In the genomic region with DNA sequence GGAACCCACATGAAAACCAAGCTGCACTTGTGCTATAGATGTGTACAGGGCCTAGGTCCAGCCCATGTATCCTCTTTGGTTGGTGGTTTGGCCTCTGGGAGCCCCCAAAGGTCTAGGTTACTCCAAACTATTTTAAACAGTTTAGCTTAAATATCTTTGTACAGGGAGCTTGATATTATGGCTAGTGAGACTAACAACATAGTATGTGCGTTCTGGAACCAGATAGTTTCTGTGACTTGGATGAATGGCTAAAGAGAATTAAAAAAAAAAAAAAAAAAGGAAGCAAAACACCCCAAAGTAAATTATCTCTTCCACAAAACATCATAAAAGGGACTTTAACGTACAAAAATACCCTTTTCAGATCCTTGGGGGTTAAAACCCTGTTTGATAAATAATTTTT, we compare ENCODE assay signal across 29 mouse cellular contexts.
"Had no signal": no experiment of that assay in that cellular context is flagged by ENCODE, and none has a peak within 500 bp of the region (broad histone marks: within the 10 kb centered on the region; RNA-seq: fewer than 3 reads in every experiment).

No protein-coding gene starts in this region.

- H3K27me3 ChIP-seq: limb, embryonic 15.5 days; liver, embryonic 12.5 days; liver, embryonic 13.5 days; liver, embryonic 15.5 days; lung, embryonic 15.5 days; megakaryocyte, embryonic 14.5 days; midbrain, embryonic 12.5 days; midbrain, embryonic 13.5 days; midbrain, embryonic 15.5 days; neural tube, embryonic 12.5 days had no signal

- DNase-seq: left cerebral cortex, postnatal 4 days; liver; liver, embryonic 13.5 days; liver, postnatal 0 days; lung, adult 18-20 months; lung, adult 2 months; lung, embryonic 14.5 days; lung, postnatal 10 days; lung, postnatal 14 days; lung, postnatal 36 days; lung, postnatal 4 days; midbrain, embryonic 14.5 days had no signal

- H3K4me3 ChIP-seq: limb, embryonic 12.5 days; limb, embryonic 13.5 days; limb, embryonic 15.5 days; liver, embryonic 12.5 days; liver, embryonic 13.5 days; liver, embryonic 15.5 days; lung, embryonic 15.5 days; megakaryocyte, embryonic 14.5 days; midbrain, embryonic 10.5 days; midbrain, embryonic 12.5 days; midbrain, embryonic 13.5 days; midbrain, embryonic 15.5 days; myocyte; neural tube, embryonic 12.5 days had no signal

- H3K9me3 ChIP-seq: limb, embryonic 12.5 days; limb, embryonic 13.5 days; limb, embryonic 15.5 days; liver, embryonic 12.5 days; liver, embryonic 13.5 days; liver, embryonic 15.5 days; lung, embryonic 15.5 days; megakaryocyte, embryonic 14.5 days; midbrain, embryonic 10.5 days; midbrain, embryonic 12.5 days; midbrain, embryonic 13.5 days; midbrain, embryonic 15.5 days; neural tube, embryonic 12.5 days had no signal

- H3K27ac ChIP-seq: limb, embryonic 12.5 days; limb, embryonic 13.5 days; limb, embryonic 15.5 days; liver, embryonic 12.5 days; liver, embryonic 13.5 days; liver, embryonic 14.5 days; liver, embryonic 15.5 days; lung, embryonic 15.5 days; macrophage; midbrain, embryonic 10.5 days; midbrain, embryonic 12.5 days; midbrain, embryonic 13.5 days; midbrain, embryonic 15.5 days; neural tube, embryonic 12.5 days had no signal

- H3K4me1 ChIP-seq: limb, embryonic 15.5 days; liver, embryonic 12.5 days; liver, embryonic 13.5 days; liver, embryonic 15.5 days; lung, embryonic 15.5 days; megakaryocyte, embryonic 14.5 days; midbrain, embryonic 10.5 days; midbrain, embryonic 12.5 days; midbrain, embryonic 13.5 days; midbrain, embryonic 15.5 days; neural tube, embryonic 12.5 days had no signal

- H3K36me3 ChIP-seq: limb, embryonic 12.5 days; limb, embryonic 13.5 days; limb, embryonic 15.5 days; liver, embryonic 12.5 days; liver, embryonic 13.5 days; liver, embryonic 15.5 days; lung, embryonic 15.5 days; midbrain, embryonic 10.5 days; midbrain, embryonic 12.5 days; midbrain, embryonic 13.5 days; midbrain, embryonic 15.5 days; neural tube, embryonic 12.5 days had no signal

- ATAC-seq: liver, embryonic 12.5 days; liver, postnatal 0 days; lung, postnatal 0 days; midbrain, embryonic 13.5 days; midbrain, embryonic 15.5 days; midbrain, embryonic 16.5 days had no signal
